Mouse (Mus musculus): Measurements from ENCODE around the gene Mmab. TPM values are rescaled to one million over a fixed set of nuclear protein-coding genes. Genes with fewer than 3 reads are reported as not detected.

The Mmab gene
- polyA plus RNA-seq, 1 experiment from 2014 or later: 30.5 TPM

DNA sequence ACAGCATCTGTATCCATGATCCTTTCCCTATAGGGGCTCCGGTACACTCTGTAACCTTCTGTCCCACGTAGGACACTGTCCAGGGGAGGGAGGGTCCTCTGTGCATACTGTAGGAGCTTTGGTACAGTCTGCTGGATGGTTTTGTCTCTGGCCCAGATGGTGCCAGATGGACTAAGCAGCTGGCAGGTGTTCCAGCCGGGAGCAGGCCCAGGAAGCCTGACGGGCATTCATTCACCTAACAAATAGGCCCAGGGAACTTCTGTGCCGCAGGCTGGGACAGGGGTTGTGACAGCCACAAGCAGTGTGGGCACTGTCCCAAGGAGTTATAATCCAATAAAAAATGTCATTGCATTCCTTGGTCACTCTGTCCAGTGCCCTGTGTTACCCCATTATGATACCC is 19.9 kb downstream of the Mmab start:
- Histone ChIP-seq H3K4me3 (no peak overlapping the region), H3K4me2 (no peak overlapping the region), H3K9ac (no peak overlapping the region), H3K9me3 (no peaks in the 10 kb centered on the region), H3K27ac (no peak overlapping the region), H3K27me3 (no peaks in the 10 kb centered on the region), H3K4me1 (peaks cover 26% of the 10 kb centered on the region), H3K36me3 (peaks cover 18% of the 10 kb centered on the region)
- 79% methylated on average over 5 of the region's 5 CpGs for WGBS
- ATAC-seq (ENCODE audit: borderline replicate concordance, extremely low read depth, low FRiP score, low TSS enrichment): no peak

- Histone ChIP-seq H3K9ac (no peak overlapping the region), H3K4me3 (no peak overlapping the region), H3K4me2 (peak overlapping the region; percentile 26; the same call in 1 of the 2 replicates), H3K27me3 (no peaks in the 10 kb centered on the region), H3K36me3 (peaks cover 32% of the 10 kb centered on the region), H3K9me3 (no peaks in the 10 kb centered on the region), H3K4me1 (peaks cover 26% of the 10 kb centered on the region), H3K27ac (no peak overlapping the region)
- ATAC-seq (ENCODE audit: borderline replicate concordance, extremely low read depth, low FRiP score, low TSS enrichment): no peak
- WGBS: 18% methylated on average over 5 of the region's 5 CpGs
Observed at GRCm38 (mm10) chr5:114422591-114422990, 21.3 kb downstream of the Mmab start.

- Histone ChIP-seq H3K4me1 (peaks cover 26% of the 10 kb centered on the region), H3K9me3 (no peaks in the 10 kb centered on the region), H3K9ac (no peak overlapping the region), H3K36me3 (peaks cover 41% of the 10 kb centered on the region), H3K4me3 (no peak overlapping the region), H3K4me2 (peak overlapping the region; percentile 26; the same call in 1 of the 2 replicates), H3K27ac (no peak overlapping the region), H3K27me3 (no peaks in the 10 kb centered on the region)
- 0 out of 2 replicates have a peak, but pooled peaks have one; percentile 15 for ATAC-seq (ENCODE audit: borderline replicate concordance, extremely low read depth, low FRiP score, low TSS enrichment)
- WGBS: 49% methylated on average over 11 of the region's 11 CpGs
Observed at GRCm38 (mm10) chr5:114421561-114422298, 22.1 kb downstream of the Mmab start.

GRCm38 (mm10) chr5:114418541-114418940 is 25.3 kb downstream of the Mmab start:
- 71% methylated on average over 8 of the region's 8 CpGs for WGBS
- Histone ChIP-seq H3K4me3 (no peak overlapping the region), H3K9ac (no peak overlapping the region), H3K4me1 (peaks cover 30% of the 10 kb centered on the region), H3K27me3 (no peaks in the 10 kb centered on the region), H3K36me3 (peaks cover 66% of the 10 kb centered on the region), H3K27ac (no peak overlapping the region), H3K4me2 (no peak overlapping the region), H3K9me3 (no peaks in the 10 kb centered on the region)
- no peak for ATAC-seq (ENCODE audit: borderline replicate concordance, extremely low read depth, low FRiP score, low TSS enrichment)

- 67% methylated on average over 8 of the region's 8 CpGs for WGBS
- H3K9ac ChIP-seq: no peak overlapping the region
- no peak overlapping the region for H3K27ac ChIP-seq
- H3K4me1 ChIP-seq: peaks cover 32% of the 10 kb centered on the region
- no peak overlapping the region for H3K4me3 ChIP-seq
- peaks cover 77% of the 10 kb centered on the region for H3K36me3 ChIP-seq
- no peak for ATAC-seq (ENCODE audit: borderline replicate concordance, extremely low read depth, low FRiP score, low TSS enrichment)
- no peaks in the 10 kb centered on the region for H3K27me3 ChIP-seq
- H3K9me3 ChIP-seq: no peaks in the 10 kb centered on the region
- no peak overlapping the region for H3K4me2 ChIP-seq
Observed at GRCm38 (mm10) chr5:114416855-114417254, 27.0 kb downstream of the Mmab start.

DNA sequence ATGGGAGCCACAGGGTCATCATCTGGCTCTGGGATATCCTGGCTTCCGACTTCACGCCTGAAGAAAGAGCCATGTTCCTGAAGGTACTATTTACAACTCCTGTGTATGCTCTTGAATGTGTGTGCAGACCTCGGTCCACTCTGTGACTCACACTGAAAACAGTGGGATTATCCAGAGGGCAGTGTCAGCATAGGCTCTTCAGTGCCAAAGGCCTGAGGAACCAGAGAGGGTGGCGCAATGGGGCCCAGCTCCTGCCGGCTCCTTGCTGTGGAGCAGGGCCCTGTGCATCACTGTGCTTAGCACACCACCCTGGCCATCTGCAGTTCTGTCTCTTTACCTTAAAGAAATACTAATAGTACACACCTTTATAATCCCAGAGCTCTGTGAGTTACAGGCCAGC is 28.3 kb downstream of the Mmab start:
- WGBS: 94% methylated on average over 5 of the region's 5 CpGs
- Histone ChIP-seq H3K9me3 (no peaks in the 10 kb centered on the region), H3K27ac (no peak overlapping the region), H3K27me3 (no peaks in the 10 kb centered on the region), H3K4me1 (peaks cover 34% of the 10 kb centered on the region), H3K36me3 (peaks cover 87% of the 10 kb centered on the region), H3K4me2 (no peak overlapping the region), H3K9ac (no peak overlapping the region), H3K4me3 (no peak overlapping the region)
- ATAC-seq (ENCODE audit: borderline replicate concordance, extremely low read depth, low FRiP score, low TSS enrichment): no peak

GRCm38 (mm10) chr5:114413067-114413735 is 30.7 kb downstream of the Mmab start:
- Histone ChIP-seq H3K9ac (no peak overlapping the region), H3K27me3 (no peaks in the 10 kb centered on the region), H3K9me3 (no peaks in the 10 kb centered on the region), H3K4me3 (no peak overlapping the region), H3K27ac (peak overlapping the region; percentile 78), H3K4me2 (no peak overlapping the region), H3K36me3 (peaks cover 87% of the 10 kb centered on the region), H3K4me1 (peaks cover 34% of the 10 kb centered on the region)
- 23% methylated on average over 16 of the region's 16 CpGs for WGBS
- peak; percentile 86 for ATAC-seq (ENCODE audit: borderline replicate concordance, extremely low read depth, low FRiP score, low TSS enrichment)

GRCm38 (mm10) chr5:114412361-114412998 is 31.4 kb downstream of the Mmab start:
- Histone ChIP-seq H3K9ac (no peak overlapping the region), H3K27ac (peak overlapping the region; percentile 78), H3K9me3 (no peaks in the 10 kb centered on the region), H3K4me3 (no peak overlapping the region), H3K36me3 (peaks cover 87% of the 10 kb centered on the region), H3K4me1 (peaks cover 34% of the 10 kb centered on the region), H3K27me3 (no peaks in the 10 kb centered on the region), H3K4me2 (no peak overlapping the region)
- 27% methylated on average over 23 of the region's 23 CpGs for WGBS
- ATAC-seq (ENCODE audit: borderline replicate concordance, extremely low read depth, low FRiP score, low TSS enrichment): peak; percentile 28

DNA sequence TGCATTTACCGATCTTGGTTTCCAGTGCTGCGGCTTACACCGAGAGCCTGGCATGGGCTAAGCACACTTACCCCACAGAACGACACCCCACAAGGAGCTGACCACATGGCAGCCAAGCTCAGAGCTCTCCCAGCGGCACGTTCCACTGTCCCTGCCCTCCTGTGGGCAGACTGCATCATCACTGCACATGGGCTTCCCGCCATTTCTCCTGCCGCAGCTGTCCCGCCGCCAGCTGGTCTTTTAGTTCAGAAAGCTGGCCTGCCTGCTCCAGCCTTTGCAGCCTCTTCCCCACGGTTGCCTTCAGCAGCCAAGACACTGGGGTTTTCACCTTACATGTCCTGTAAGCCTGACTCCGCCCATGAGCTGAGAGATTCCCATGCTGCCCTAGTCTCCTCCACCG is 33.4 kb downstream of the Mmab start:
- no peak for ATAC-seq (ENCODE audit: borderline replicate concordance, extremely low read depth, low FRiP score, low TSS enrichment)
- no peak overlapping the region for H3K9ac ChIP-seq
- no peaks in the 10 kb centered on the region for H3K27me3 ChIP-seq

GRCm38 (mm10) chr5:114408846-114409245 is 35.0 kb downstream of the Mmab start:
- whole genome bisulfite sequencing: 89% methylated on average over 11 of the region's 11 CpGs
- Histone ChIP-seq H3K9me3 (no peaks in the 10 kb centered on the region), H3K9ac (no peak overlapping the region), H3K27me3 (no peaks in the 10 kb centered on the region), H3K36me3 (peaks cover 89% of the 10 kb centered on the region), H3K4me2 (no peak overlapping the region), H3K4me3 (no peak overlapping the region), H3K4me1 (peaks cover 28% of the 10 kb centered on the region), H3K27ac (no peak overlapping the region)
- no peak for ATAC-seq (ENCODE audit: borderline replicate concordance, extremely low read depth, low FRiP score, low TSS enrichment)

More for the DNA sequence above, 33.4 kb downstream of the Mmab start:
- 80% methylated on average over 13 of the region's 13 CpGs for WGBS
- Histone ChIP-seq H3K4me1 (peaks cover 34% of the 10 kb centered on the region), H3K4me2 (no peak overlapping the region), H3K27ac (no peak overlapping the region), H3K4me3 (no peak overlapping the region), H3K9me3 (no peaks in the 10 kb centered on the region), H3K36me3 (peaks cover 86% of the 10 kb centered on the region)

DNA sequence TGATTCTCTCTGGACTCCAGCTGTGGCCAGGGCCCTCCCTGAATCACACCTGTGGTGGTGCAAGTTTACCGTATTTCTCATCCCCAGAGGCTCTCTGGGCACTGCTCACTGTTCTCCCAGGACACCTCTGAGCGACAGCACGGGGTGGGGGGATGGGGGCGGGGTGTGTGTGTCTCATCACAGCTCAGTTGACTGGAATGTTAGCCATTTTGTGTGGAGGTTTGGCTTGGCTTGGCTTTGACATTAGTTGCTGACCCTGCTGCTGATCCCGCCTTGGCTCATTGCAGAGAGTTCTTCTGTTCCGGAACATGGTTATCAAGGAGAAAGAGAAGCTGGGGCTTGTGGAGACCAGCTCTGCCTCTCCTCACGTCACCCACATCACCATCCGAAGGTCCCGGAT is 36.0 kb downstream of the Mmab start:
- H3K27ac ChIP-seq: no peak overlapping the region
- H3K36me3 ChIP-seq: peaks cover 99% of the 10 kb centered on the region
- H3K4me2 ChIP-seq: no peak overlapping the region
- peaks cover 17% of the 10 kb centered on the region for H3K4me1 ChIP-seq
- H3K9ac ChIP-seq: no peak overlapping the region
- no peaks in the 10 kb centered on the region for H3K9me3 ChIP-seq
- no peak overlapping the region for H3K4me3 ChIP-seq
- no peaks in the 10 kb centered on the region for H3K27me3 ChIP-seq
- 80% methylated on average over 9 of the region's 9 CpGs for WGBS
- ATAC-seq (ENCODE audit: borderline replicate concordance, extremely low read depth, low FRiP score, low TSS enrichment): no peak

DNA sequence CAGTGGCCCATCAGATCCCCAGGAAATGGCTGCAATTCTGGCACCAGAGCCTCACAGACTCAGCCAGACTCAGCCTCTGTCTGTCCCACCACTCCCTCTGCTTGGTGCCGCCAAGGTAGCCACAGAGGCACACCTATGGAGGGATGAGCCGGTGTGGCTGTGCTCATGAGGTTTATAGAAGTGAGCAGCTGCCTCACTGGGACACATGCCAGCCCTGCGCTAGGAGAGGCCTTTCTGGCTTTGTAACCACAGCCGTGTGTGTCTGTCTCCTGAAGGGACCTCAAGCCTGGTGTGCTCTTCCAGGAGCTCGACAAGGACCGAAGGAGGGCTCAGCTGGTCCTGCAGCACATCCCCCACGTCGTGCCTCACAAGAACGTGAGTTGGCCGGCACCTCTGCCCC is 36.6 kb downstream of the Mmab start:
- H3K27me3 ChIP-seq: no peaks in the 10 kb centered on the region
- H3K4me1 ChIP-seq: peaks cover 12% of the 10 kb centered on the region
- no peak for ATAC-seq (ENCODE audit: borderline replicate concordance, extremely low read depth, low FRiP score, low TSS enrichment)
- H3K36me3 ChIP-seq: peaks cover 99% of the 10 kb centered on the region
- H3K4me3 ChIP-seq: no peak overlapping the region
- no peak overlapping the region for H3K27ac ChIP-seq
- H3K9me3 ChIP-seq: no peaks in the 10 kb centered on the region
- H3K4me2 ChIP-seq: no peak overlapping the region
- H3K9ac ChIP-seq: no peak overlapping the region
- WGBS: 78% methylated on average over 10 of the region's 10 CpGs
